Mouse (Mus musculus) right cerebral cortex, postnatal 10 days (tissue): ENCODE data around the gene Elf2.

Experiments used
- DNase-seq, 2 experiments: peaks; one replicate each; pipeline ENCODE4 v3.0.0; 2021; ENCODE audit warnings: low spot score in 2 of 2

The Elf2 gene

DNA sequence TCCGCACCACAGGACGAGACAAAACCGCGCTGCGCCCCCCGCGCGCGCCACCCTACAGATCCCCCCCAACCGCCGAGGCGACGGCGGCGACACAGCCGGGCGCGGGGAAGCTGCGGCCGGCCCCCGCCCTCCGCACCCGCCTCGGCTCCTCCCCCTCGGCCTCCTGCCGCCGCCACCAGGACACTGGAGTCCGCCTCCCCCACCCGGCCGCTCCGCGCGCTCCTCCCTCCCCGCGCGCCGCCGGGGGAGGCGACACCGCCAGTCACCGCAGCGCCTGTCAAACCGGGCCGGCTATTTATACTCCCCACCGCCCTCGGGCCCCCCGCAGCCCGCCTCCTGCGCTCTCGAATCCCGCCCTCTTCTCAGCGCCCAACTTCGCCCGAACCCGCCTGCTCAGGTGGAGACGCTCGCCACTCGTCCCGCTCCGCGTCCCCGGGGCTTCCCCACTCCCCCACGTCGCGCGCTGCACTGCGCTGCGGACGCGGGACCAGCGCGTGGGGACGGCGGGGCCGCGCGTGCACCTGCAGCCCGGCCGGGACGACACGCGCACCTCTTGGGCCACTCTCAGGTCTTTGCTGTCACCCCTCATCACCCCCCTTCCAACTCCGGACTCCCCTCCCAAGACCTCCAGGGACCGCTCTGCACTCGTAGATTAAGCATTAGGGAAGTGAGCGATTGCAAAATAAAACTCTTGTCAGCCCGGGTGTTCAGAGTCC, at the start of gene Elf2:
TSS of gene Elf2 (minus strand) at position 112 of the 716 bp plus-strand sequence.
- DNase-seq: peak; percentile 84 to 85

DNA sequence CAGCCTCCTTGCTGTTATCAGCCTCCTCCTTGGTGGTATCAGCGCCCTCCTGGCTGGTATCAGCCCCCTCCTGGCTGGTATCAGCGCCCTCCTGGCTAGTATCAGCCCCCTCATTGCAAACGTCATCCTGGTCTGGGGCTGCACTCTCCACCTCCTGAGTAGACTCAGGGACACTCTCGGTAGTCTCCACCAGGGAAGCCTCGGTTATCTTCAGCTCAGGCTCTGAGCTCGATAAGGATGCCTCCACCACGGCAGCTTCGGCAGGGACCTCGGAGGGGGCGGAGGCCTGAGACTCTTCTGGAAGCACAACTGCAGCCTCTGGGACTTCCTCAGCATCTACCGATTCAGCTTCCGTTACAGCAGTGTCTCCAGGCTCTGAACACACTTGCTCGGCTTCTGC, 48.4 kb upstream of the Elf2 start:
- no peak for DNase-seq

DNA sequence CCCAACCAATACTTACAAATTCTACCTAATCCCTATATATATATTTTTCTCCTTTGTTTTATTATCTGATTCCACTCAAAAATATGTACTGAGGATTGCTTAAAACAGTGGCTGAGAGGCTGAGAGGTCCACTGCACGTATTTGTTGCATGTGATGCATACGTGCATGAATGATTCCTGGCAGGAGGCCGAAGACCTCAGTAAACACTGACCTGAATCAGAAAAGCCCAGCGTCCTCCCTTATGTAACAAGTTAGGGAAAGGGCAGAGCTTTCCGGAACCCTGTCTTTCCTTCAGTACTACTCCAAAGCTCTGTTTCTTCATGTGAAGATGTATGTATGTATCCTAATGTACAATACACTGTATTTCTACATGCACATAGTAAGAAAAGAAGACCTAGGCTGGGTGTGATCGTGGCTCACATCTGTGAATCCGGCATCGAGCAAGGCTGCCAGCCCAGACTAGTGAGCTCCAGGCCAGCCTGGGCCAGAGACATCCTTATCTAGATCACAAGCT, 47.5 kb upstream of the Elf2 start:
- no peak for DNase-seq

DNA sequence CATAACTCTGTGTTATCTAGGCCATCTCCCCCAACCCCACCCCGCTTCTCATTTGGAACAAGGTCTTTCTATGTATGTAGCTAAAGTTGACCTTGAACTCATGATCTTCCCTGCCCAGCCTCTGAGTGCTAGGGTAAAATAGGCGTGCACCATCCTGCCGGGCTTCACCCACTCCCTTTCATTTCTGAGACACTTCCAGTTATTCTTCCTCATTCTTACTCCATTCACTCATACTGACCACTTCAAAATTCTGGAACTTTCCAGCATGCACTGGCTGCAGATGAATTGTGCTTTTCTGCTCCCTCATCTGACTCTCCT, 46.6 kb upstream of the Elf2 start:
- DNase-seq: no peak

DNA sequence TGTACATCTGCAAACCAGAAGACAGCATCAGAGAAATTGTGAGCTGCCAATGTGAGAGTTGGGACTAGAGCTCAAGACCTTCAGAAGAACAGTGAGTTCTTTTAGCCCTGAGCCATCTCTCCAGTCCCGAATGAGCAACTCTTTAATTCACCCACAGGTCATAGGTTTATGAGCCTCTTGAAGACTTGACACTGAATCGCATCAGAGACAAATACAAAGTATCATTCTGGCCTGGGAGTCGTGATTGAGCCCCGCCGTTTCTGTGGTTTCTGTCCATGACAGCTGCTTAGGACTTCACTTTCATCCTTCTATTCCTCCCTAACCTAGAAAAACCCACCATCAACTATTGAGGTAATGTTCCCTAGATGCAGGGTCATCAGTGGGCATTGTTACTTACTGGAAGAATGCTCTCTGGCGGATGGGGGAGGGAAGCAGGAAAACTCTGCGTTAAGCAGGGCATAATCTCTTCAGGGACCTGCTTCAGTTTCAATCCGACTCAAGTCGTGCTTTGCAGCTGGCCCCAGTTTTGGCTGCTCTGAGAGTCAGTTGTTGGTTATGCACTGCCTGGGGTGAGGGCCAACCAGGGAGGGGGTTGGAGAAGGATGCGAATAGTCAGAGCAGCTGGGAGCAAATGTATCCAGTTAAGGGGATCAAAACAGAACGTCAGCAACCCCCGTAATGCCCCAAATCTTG, 46.1 kb upstream of the Elf2 start:
- no peak for DNase-seq

DNA sequence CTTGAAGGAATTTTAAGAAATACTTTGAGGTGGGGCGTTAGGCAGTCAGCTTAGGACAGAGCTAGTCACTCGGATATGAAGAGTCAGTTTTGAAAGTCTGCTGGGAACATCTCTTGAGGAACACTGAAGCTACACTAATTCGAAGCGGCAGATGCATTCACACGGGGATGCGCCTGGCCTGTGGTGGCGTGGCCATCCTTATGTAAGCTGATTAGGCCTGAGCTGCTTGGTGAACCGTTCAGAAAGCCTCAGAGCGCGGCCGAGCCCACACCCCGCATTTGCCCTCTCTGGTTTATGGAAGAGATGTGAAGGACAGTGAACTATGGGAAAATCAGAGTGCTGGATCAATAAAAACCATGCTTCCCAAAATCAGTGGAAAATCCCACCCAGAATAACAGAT, 42.9 kb upstream of the Elf2 start:
- DNase-seq: no peak

DNA sequence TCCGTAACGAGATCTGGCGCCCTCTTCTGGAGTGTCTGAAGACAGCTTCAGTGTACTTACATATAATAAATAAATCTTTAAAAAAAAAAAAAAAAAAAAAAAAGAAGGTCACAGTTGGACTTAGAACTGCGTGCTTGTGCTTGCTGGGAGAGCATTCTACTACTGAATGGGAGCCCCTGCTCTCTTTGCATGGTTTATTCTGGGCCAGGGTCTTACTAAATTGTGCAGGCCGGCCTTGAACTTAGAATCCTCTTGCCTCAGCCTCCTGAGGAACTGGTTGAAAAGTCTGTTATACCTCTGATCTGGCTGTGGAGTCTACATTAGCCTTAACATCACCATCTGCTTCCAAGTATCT, 40.2 kb upstream of the Elf2 start:
- DNase-seq: no peak

DNA sequence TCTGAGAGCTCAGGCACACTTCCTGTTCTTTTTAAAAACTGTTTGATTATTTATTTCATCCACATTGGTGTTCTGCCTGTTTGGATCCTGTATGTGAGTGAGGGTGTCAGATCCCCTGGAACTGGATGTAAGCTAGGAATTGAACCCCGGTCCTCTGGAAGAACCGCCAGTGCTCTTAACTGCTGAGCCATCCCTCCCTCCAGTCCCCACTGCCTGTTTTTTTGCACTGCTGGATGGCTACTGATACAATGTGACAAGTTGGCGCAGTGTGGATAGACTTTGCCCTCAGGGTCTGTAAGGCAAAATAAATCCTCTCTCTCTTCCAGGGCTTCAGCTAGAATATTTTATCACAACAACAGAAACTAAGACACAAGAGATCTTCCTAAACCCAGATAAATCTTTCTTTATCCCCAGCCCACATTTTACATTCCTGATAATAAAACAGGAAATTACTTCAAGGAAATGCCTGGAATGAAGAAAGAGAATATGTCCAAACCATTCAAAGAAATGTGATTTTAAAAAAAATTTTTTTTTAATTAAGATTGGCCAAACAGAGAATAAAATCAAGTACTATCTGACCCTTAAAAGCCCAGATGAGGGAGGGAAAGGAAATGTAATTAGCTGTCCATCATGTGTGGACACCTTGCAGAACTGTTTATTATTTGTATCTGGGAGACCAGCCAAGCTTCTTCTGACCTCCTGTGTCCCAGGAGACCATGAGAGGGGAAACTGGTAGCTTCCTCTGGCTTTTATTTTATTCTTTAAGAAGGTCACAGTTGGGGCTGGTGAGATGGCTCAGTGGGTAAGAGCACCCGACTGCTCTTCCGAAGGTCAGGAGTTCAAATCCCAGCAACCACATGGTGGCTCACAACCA, 39.6 kb upstream of the Elf2 start:
- DNase-seq: no peak

DNA sequence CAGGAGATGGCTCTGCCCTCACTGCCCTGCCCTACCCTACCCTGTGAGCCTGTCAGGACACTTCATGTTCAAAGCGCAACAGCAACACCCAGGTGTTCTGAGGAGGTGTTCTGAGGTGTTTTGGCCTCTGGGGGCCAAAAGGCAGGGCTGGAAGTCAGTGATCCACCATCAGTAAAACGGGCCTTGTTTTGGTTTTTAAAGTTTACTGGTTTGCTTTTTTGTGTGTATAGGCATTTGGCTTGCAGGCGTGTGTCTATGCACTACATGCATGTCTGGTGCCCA, 38.1 kb upstream of the Elf2 start:
- no peak for DNase-seq

DNA sequence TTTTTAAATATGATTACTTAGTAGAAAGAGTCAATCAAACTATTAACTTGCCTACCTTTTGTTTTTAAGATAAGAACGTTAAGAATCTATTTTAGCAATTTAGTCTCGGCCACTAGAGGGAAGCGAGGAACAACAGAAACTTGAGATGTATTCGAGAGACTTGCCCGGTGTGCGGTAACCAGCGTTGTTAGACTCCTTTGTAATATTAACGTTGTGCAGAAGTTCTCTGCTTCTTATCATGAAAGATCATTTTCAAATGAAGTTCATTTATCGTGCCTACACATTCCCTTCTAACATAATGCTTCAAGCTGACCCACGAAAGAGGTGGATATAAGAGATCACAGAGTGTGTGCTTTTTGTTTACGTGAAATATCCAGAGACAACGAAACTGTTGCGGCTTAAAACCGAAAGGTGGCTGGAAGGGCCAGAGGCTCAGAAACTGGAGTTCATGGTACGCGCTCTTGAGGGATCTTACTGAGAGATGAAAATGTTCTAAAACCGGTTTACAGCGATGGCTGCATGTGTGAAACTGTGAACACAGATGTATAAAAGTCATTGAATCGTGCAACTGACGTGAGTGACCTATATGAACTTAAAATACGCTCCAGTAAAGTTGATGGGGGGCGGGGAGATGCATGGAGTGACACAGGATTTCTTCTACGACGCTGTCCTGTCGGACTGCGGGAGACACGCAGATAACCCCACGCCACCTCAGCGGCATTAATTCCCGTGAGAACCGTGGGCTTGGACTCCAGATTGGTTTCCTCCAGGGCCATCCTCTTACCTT, 37.6 kb upstream of the Elf2 start:
- DNase-seq: no peak

DNA sequence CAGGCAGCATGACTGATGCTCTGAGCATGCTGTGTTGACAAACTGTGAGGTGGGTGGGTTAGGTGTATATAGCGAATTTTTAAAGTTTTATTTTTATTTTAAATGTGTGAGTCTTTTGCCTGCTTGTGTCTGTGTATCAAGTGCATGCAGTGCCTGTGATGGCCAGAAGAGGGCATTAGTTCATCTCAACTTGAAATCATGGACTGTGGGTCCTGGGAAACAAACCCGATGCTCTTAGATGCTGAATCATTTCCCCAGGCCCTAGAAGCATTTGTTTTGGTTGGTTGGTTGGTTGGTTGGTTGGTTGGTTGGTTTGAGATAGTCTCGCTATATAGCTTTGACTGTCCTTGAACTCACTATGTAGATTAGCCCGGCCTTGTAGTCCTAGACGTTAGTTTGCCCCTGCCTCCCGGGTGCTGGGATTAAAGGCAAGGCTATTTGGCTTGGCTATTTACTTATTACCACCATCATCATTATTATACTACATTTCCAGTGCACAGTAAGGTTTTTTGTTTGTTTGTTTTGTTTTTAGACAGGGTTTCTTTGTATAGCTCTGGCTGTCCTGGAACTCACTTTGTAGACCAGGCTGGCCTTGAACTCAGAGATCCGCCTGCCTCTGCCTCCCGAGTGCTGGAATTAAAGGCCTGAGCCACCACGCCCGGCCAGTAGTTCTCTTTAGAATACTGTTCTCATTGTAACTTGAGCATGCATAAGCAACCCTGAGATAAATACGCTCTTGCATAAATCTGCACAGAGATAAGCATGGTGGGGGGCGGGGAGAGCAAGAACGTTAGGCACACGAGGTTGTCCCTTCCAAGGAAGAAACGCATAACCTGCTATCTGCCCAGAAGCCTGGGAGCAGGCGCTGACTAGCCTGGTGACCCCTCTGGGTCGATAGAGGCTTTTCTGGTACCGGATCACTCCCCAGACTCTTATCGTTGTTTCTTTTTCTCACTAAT, 35.1 kb upstream of the Elf2 start:
- peak in 1 of 2 experiments; percentile 53 for DNase-seq

DNA sequence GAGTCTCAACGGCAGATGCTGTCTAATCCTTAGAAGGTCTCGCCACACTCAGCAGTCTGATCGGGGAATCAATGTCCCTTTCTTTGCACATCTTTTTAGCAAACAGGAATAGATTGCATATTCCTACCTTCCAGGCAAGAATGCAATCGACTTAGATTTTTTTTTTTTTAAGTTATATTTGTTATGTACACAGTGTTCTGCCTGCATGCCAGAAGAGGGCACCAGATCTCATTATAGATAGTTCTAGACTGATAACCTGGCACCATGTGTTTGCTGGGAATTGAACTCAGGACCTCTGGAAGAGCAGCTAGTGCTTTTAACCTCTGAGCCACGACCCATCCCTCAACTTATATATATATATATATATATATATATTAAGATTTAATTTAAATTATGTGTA, 33.1 kb upstream of the Elf2 start:
- no peak for DNase-seq

DNA sequence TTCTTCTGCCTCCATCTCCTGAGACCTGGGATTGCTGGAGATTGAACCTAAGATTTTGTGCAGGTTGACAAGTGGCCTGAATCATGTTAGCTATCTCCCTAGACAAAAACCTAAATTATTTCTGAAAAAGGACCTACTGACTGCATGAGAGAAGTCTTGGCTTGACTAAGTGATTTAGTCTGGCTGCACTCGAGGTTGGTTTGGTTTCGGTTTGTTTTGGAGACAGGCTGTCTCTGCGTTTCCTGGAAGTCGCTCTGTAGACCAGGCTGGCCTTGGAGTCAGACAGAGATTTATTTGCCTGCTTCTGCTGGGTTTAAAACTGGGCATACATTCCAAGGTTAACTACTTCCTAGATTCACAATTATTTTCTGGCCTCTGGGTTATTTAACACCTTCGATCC, 32.4 kb upstream of the Elf2 start:
- no peak for DNase-seq

DNA sequence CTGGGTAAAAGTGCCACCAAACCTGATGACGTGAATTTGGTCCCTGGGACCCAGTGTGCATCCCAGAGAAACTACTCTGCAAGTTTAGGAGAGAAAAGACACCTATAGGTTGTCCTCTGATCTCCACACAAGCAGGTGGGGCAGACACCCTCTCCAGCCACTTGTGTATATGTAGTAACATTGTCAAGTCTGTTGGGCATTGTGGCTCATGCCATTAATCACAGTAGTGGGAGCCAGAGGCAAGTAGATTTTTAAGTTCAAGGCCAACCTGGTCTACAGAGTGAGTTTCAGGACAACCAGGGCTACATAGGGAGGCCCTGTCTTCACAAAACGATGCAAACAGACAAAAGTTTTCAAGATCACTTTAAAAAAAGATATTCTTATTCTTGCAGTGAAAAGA, 31.4 kb upstream of the Elf2 start:
- no peak for DNase-seq

DNA sequence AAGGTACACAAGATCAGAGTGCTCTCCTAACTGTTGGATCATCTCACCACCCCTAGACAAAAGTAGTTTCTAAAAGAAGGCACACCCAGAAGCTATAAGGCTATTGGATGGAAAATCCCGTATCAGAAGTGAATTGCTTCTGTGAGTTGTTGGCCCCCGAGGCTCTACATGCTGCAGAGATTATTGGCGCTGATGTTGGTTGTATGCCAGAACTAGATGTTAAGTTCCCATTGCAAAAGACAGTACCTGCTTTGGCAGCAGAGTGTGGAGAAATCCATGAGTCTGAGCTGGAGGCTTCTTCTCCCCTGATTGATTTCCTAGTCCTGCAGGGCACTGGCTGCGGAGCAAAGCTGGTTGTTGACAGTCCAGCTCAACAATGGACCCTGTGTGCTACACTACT, 27.5 kb upstream of the Elf2 start:
- no peak for DNase-seq

DNA sequence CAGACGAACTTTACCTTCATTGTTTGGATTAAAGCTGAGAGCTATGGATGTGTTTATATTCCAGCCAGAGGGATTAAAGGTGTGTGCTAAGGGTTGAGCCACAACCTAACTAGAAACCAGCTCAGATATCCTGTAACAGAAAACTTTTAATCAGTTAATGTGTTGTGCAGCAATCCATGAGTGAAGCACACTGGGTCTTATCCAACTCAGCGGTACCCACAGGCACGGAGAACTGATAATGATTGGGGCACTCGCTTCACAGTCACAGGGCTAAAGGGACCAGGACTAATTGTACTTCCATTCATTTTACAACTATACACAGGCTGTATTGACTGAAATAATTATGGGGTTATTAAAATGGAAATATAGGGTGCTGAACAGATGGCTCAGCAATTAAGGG, 26.5 kb upstream of the Elf2 start:
- no peak for DNase-seq

DNA sequence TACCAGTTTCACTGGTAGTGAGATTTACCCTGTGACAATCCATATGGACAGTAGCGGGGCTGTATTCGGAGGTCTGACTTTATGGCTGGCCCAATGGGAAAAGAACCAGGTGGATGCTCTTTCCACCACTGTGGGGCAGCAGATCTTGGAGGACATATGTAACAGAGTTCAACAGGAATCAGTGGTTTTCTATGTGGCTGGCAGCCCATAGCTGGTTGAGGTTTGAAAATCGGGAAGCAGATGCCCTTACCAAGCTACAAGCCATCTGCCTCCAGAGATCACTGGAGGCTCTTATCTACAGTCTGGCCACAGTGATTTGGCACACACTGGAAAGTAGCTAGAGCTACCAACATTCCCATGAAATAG, 25.0 kb upstream of the Elf2 start:
- no peak for DNase-seq

DNA sequence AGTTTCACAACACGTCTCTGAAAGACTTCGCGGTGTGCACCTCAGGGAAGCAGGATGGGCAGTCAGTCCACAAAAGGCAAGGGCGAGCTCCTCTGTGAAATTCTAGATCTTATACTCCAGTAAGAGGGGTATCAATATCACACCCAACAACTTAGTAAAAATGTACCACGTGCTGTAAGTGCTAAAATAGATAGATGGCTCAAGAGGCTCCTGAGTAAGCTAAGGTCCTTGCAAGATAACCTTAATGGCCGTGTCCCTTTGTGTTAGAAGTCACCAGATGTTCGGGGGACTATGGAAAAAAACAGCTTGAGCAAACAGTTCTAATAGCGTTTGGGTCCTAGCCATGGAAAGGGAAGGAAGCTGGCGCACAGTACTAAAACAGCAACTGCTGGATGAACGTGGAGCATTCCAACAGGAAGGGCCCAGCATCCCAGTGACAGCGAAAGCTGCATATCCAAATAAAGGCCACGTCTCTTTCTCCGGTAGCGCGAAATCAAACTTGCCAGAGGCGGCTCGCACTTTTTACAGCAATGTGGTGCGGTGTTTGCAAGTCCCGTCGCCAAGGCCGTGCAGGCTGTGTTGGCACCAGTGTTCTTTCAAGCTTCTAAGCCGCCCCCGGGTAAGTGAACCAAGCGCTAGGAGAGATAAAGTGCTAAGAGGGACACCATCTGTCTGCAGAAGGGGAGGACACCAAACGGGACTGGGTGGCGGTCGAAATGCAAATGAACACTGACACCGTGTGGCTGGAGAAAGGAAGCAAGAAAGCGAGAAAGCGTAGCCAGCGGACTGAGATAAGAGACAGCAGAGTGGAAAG, 24.4 kb upstream of the Elf2 start:
- peak; percentile 87 to 91 for DNase-seq

DNA sequence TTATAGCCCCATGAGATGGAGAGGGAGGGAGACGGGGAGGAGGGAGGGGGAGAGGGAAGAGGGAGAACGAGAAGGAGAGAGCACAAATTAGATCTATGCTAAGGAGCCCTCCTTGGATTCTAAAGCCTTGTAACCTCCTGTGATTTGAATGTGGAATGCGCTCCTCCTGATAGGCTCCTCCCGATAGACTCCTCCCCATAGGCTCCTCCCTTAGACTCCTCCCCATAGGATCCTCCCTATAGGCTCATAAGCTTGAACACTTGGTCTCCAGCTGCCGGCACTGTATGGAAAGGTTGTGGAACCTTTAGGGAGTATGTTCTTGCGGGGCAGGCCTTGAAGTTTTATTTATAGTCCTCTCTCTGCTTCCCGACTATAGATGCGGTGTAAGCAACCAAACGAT, 20.6 kb upstream of the Elf2 start:
- no peak for DNase-seq
